Mouse (Mus musculus): ENCODE results near the gene Gm3512. TPM values are rescaled to one million over a fixed set of nuclear protein-coding genes. Genes with fewer than 3 reads are reported as not detected.

The Gm3512 gene
- 0.21 TPM for polyA plus RNA-seq (2017; shearing (Covaris generic))

GRCm38 (mm10) chr14:7174483-7174971 lies at the start of gene Gm3512:
Gene Gm3512 (minus strand): TSS chr14:7174533.

GRCm38 (mm10) chr14:7194440-7194839 lies 20.1 kb upstream of the Gm3512 start, which contains the start of gene Gm16434:
Gene Gm16434 (minus strand): TSS chr14:7194540.

DNA sequence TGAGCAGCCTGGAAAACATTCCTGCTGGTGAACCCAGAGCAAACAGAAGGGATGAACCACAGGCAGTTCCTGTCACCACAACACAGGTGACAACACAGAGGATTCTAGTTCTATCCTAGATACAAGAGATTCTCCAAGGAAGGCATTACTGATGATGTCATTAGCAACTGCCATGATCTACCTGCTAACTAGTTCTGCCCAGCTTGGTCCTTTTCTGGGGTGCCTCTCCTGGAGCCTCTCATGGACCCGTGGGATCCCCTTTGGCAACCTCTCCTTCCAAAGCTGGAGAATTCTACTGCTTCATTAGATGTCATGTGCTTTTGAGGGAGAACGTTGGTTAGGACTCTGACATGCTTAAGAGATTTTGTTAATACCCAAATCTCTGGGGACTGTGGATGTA lies 49.0 kb downstream of the Gm3512 start, which contains the start of gene Gm6676:
Gene Gm6676, minus strand, starts transcription at position 101 of the 400 bp plus-strand sequence.

Other genes starting within 250 kb of the Gm3512 start
- not detected for gene Gm6356, start 200.7 kb downstream of the Gm3512 start, polyA plus RNA-seq (2017; shearing (Covaris generic))
- not detected for gene Gm10406, start 147.1 kb downstream of the Gm3512 start, polyA plus RNA-seq (2017; shearing (Covaris generic))
- gene Gm3685, start 129.6 kb downstream of the Gm3512 start, polyA plus RNA-seq (2017; shearing (Covaris generic)) = not detected
- gene Gm3696, start 73.9 kb downstream of the Gm3512 start, polyA plus RNA-seq (2017; shearing (Covaris generic)) = not detected
- not detected for gene Gm6676, start 49.1 kb downstream of the Gm3512 start, polyA plus RNA-seq (2017; shearing (Covaris generic))
- not detected for gene Gm16434, start 20.0 kb upstream of the Gm3512 start, polyA plus RNA-seq (2017; shearing (Covaris generic))
- not detected for gene Gm3727, start 90.2 kb upstream of the Gm3512 start, polyA plus RNA-seq (2017; shearing (Covaris generic))
- gene Gm3739, start 140.5 kb upstream of the Gm3512 start, polyA plus RNA-seq (2017; shearing (Covaris generic)) = 0.21 TPM
- gene Gm5797, start 157.9 kb upstream of the Gm3512 start, polyA plus RNA-seq (2017; shearing (Covaris generic)) = not detected
- gene Gm8374, start 190.6 kb upstream of the Gm3512 start, polyA plus RNA-seq (2017; shearing (Covaris generic)) = not detected

All from naive thymus-derived CD4-positive, alpha-beta T cell, adult 5 months (primary cell).